Mouse (Mus musculus) brain, embryonic 14.5 days (tissue): ENCODE measurements around the gene Artn.

Experiments
- CTCF ChIP-seq: fragments of 200-500 bp; IDR thresholded peaks from 2 replicates; pipeline ENCODE4 v1.5.1; 2012; ENCODE audit warnings: inconsistent platforms, mild to moderate bottlenecking, moderate library complexity, borderline replicate concordance; ENCODE audit not compliant: insufficient read depth, insufficient read length; ENCODE audit errors: extremely low read depth
- POLR2A ChIP-seq: fragments of 200-500 bp; IDR thresholded peaks from 2 replicates; pipeline ENCODE4 v1.6.1; 2012; ENCODE audit warnings: mild to moderate bottlenecking, inconsistent platforms, borderline replicate concordance; ENCODE audit not compliant: poor library complexity, insufficient read depth, insufficient read length, severe bottlenecking; ENCODE audit errors: extremely low read depth

DNA sequence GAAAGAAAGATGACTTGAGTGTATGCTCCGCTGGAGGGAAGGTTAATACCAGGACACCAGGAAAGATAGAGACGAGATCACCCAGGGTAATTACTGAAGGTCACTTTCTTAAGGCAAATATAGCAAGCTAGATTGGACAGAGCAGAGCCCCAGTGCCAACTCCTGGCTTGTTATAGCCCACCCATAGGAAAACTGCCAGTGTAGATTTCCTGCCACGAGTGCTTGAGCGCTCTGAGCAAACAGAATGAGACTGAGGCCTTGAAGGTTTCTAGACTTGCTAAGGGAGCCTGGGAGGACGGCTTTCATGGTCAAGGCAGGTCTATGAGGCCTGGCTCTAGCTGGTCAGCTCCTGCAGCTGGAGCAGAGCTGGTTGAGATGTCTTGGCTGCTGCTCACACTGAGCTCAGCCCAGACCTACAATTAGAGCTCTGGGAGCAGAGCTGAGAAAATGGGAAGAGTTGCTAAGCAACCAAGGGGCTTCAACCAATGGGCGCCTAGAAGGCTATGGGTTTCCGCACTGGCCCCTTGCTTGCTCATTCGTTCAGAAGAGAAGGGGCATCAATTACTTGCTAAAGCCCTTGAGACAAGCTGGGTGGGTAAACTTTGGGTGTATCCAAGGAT is 20.6 kb downstream of the Artn start:
- TF ChIP-seq CTCF (no peak), POLR2A (no peak)
